Mouse (Mus musculus): Measurements from ENCODE around the gene Sdk1. TPM values are rescaled to one million over a fixed set of nuclear protein-coding genes. Genes with fewer than 3 reads are reported as not detected.
A peak's percentile ranks its signal among the peaks of the same experiment; 100 is the strongest.

The Sdk1 gene
- total and polyA plus RNA-seq, 2 experiments from 2014 or later = 0.59 to 8.4 TPM

DNA sequence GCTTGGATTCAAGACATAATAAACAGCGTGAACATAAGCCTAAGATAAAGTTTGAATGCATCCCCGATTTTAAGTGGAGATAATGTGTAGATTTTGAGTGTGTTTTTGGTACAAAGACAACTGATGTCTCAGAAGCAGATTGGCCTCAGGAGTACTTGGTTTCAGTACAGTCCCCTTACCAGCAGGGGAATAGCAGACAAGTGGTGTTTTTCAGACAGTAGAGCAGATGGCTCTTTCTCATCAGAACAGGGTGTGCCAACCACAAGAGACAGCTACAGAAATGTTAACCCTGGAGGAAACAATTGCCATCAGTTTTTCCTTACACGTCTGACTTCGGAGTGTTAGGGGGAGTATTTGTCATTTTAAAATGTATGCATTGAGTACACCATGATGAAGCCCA is 83.6 kb downstream of the Sdk1 start:
- DNase-seq (ENCODE audit: low spot score) = no peak
- WGBS = 64% methylated on average over 4 of the region's 4 CpGs
- H3K9me3 ChIP-seq (replicated peaks; ENCODE audit: control insufficient read depth, low read length) = no peaks in the 10 kb centered on the region
- no peak for TF ChIP-seq EP300 (IDR thresholded peaks at IDR 0.05; ENCODE audit: low read depth)
- no peak for TF ChIP-seq CTCF (IDR thresholded peaks at IDR 0.05; ENCODE audit: low read depth)
- no peak for ATAC-seq (ENCODE audit: insufficient read depth, low read depth)
- H3K4me3 ChIP-seq (ENCODE audit: low read depth, low read length) = no peak overlapping the region
- no peaks in the 10 kb centered on the region for H3K27me3 ChIP-seq (ENCODE audit: control insufficient read depth, insufficient read depth, low read length)
- no peaks in the 10 kb centered on the region for H3K4me1 ChIP-seq (ENCODE audit: control insufficient read depth, insufficient read depth)
- H3K9ac ChIP-seq (replicated peaks; ENCODE audit: low read depth, low read length) = no peak overlapping the region
- H3K27ac ChIP-seq (ENCODE audit: low read depth) = no peak overlapping the region
- no peak overlapping the region for H3K4me2 ChIP-seq (ENCODE audit: low read depth, low read length)
- H3K36me3 ChIP-seq (replicated peaks; ENCODE audit: control insufficient read depth, insufficient read depth, low read length) = no peaks in the 10 kb centered on the region

DNA sequence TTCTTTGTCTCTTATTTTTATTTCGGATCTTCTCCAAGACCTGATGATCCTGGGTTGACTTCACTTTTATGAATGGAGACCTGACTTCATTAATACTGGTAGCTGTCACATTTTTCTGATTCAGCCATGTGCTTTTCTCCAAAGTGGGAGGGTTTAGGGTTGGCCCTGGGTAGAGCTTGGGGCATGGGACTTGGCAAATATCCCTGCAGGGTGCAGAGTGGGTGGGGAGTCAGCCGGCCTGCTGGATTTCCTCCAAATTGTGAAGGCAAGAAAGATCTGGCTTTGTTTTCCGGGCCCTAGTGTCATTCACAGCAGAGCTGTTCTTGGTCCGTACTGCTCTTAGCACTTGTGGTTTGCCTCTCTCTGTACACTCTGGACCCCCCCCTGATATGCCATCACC is 103.1 kb downstream of the Sdk1 start:
- no peaks in the 10 kb centered on the region for H3K36me3 ChIP-seq (replicated peaks; ENCODE audit: control insufficient read depth, insufficient read depth, low read length)
- ATAC-seq (ENCODE audit: insufficient read depth, low read depth) (no peak; the same call in 1 of the 2 replicates), DNase-seq (ENCODE audit: low spot score) (peak; percentile 39)
- H3K4me2 ChIP-seq (ENCODE audit: low read depth, low read length) = no peak overlapping the region
- H3K9me3 ChIP-seq (replicated peaks; ENCODE audit: control insufficient read depth, low read length) = no peaks in the 10 kb centered on the region; the same call in 1 of the 2 replicates
- H3K27ac ChIP-seq (ENCODE audit: low read depth) = no peak overlapping the region
- no peak overlapping the region for H3K4me3 ChIP-seq (ENCODE audit: low read depth, low read length)
- TF ChIP-seq EP300 (IDR thresholded peaks at IDR 0.05; ENCODE audit: low read depth) = no peak
- no peaks in the 10 kb centered on the region for H3K27me3 ChIP-seq (ENCODE audit: control insufficient read depth, insufficient read depth, low read length)
- peaks cover 13% of the 10 kb centered on the region for H3K4me1 ChIP-seq (ENCODE audit: control insufficient read depth, insufficient read depth)
- WGBS = 31% methylated on average over 4 of the region's 4 CpGs
- no peak overlapping the region for H3K9ac ChIP-seq (replicated peaks; ENCODE audit: low read depth, low read length)

DNA sequence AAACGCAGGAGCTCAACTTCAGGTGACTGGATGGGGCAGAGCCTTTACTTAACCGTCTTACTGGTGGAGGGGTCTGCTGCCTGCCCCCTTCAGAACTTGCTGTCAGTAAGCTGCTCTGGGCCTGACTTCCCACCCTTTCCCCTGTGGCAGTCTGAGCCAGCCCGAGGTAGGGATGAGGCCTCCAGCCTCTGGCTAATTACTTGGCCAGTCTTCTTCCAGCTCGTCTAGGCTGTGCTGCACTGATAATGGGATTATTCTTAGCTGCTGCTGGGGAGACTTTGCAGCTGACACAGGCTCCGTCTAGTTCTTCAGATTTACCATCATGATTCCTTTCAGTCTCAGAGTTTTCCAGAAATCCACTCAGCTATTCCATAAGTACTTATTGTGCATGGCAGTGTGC is 104.2 kb downstream of the Sdk1 start:
- H3K4me1 ChIP-seq (ENCODE audit: control insufficient read depth, insufficient read depth) = peaks cover 13% of the 10 kb centered on the region
- H3K9ac ChIP-seq (replicated peaks; ENCODE audit: low read depth, low read length) = no peak overlapping the region
- no peak for DNase-seq (ENCODE audit: low spot score)
- no peak overlapping the region for H3K4me3 ChIP-seq (ENCODE audit: low read depth, low read length)
- ATAC-seq (ENCODE audit: insufficient read depth, low read depth) = no peak
- no peaks in the 10 kb centered on the region for H3K27me3 ChIP-seq (ENCODE audit: control insufficient read depth, insufficient read depth, low read length)
- H3K36me3 ChIP-seq (replicated peaks; ENCODE audit: control insufficient read depth, insufficient read depth, low read length) = no peaks in the 10 kb centered on the region
- 35% methylated on average over 5 of the region's 5 CpGs for WGBS
- no peaks in the 10 kb centered on the region; the same call in 1 of the 2 replicates for H3K9me3 ChIP-seq (replicated peaks; ENCODE audit: control insufficient read depth, low read length)
- TF ChIP-seq EP300 (IDR thresholded peaks at IDR 0.05; ENCODE audit: low read depth) (no peak), CTCF (IDR thresholded peaks at IDR 0.05; ENCODE audit: low read depth) (no peak)
- no peak overlapping the region for H3K27ac ChIP-seq (ENCODE audit: low read depth)
- H3K4me2 ChIP-seq (ENCODE audit: low read depth, low read length) = no peak overlapping the region

DNA sequence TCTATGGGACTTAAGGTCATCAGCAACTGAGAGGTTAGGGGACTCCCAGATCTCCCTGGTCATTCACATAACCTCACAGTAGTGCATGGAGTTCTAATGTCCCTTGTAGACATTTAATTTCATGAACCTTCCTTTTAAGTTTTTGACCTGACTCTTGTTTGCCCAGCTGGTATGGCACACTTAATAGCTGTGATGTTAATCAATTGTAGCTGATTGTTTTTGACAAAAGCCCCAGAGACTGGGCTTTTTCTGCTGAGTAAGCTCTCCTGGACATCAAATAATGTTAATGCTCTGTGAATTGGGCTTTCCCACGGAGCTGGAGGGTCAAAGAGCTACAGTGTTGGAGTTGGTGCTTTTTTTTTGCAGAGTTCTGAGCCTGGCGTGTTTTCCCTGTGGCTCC is 121.4 kb downstream of the Sdk1 start:
- 68% methylated on average over 2 of the region's 2 CpGs for WGBS
- H3K4me2 ChIP-seq (ENCODE audit: low read depth, low read length) = no peak overlapping the region

DNA sequence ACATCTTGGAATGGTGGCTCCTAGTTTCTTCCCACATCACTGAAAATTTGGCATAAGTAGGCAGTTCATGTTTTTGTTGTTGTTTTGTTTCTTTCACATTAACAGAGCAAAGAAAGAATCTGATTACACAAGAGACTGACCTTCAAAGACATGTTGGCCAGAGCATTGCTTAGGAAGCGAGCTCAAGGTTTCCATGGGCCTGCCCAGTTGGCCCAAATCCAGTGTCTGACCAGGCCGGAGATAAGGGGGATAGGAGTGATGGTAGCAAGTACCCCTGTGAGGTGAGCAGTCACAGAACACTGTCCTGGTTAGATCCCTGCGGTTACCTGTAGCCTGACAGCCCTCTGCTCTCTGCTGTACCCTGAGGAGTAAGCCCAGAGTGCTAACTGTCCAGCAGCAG is 122.7 kb downstream of the Sdk1 start:
- DNase-seq (ENCODE audit: low spot score) (no peak), ATAC-seq (ENCODE audit: insufficient read depth, low read depth) (no peak)
- Histone ChIP-seq H3K9ac (replicated peaks; ENCODE audit: low read depth, low read length) (no peak overlapping the region), H3K27ac (ENCODE audit: low read depth) (no peak overlapping the region), H3K4me3 (ENCODE audit: low read depth, low read length) (no peak overlapping the region), H3K4me2 (ENCODE audit: low read depth, low read length) (no peak overlapping the region), H3K36me3 (replicated peaks; ENCODE audit: control insufficient read depth, insufficient read depth, low read length) (no peaks in the 10 kb centered on the region), H3K4me1 (ENCODE audit: control insufficient read depth, insufficient read depth) (peaks cover 8% of the 10 kb centered on the region; the same call in 1 of the 2 replicates), H3K9me3 (replicated peaks; ENCODE audit: control insufficient read depth, low read length) (no peaks in the 10 kb centered on the region), H3K27me3 (ENCODE audit: control insufficient read depth, insufficient read depth, low read length) (no peaks in the 10 kb centered on the region)
- TF ChIP-seq EP300 (IDR thresholded peaks at IDR 0.05; ENCODE audit: low read depth) (no peak), CTCF (IDR thresholded peaks at IDR 0.05; ENCODE audit: low read depth) (no peak)
- 46% methylated on average over 3 of the region's 3 CpGs for WGBS

More for the DNA sequence above, 121.4 kb downstream of the Sdk1 start:
- no peaks in the 10 kb centered on the region for H3K9me3 ChIP-seq (replicated peaks; ENCODE audit: control insufficient read depth, low read length)
- no peaks in the 10 kb centered on the region for H3K36me3 ChIP-seq (replicated peaks; ENCODE audit: control insufficient read depth, insufficient read depth, low read length)
- H3K27me3 ChIP-seq (ENCODE audit: control insufficient read depth, insufficient read depth, low read length) = no peaks in the 10 kb centered on the region
- TF ChIP-seq CTCF (IDR thresholded peaks at IDR 0.05; ENCODE audit: low read depth) = no peak
- TF ChIP-seq EP300 (IDR thresholded peaks at IDR 0.05; ENCODE audit: low read depth) = no peak
- DNase-seq (ENCODE audit: low spot score) = no peak
- no peak overlapping the region for H3K27ac ChIP-seq (ENCODE audit: low read depth)
- no peak overlapping the region for H3K9ac ChIP-seq (replicated peaks; ENCODE audit: low read depth, low read length)
- H3K4me3 ChIP-seq (ENCODE audit: low read depth, low read length) = no peak overlapping the region
- ATAC-seq (ENCODE audit: insufficient read depth, low read depth) = no peak
- no peaks in the 10 kb centered on the region for H3K4me1 ChIP-seq (ENCODE audit: control insufficient read depth, insufficient read depth)

DNA sequence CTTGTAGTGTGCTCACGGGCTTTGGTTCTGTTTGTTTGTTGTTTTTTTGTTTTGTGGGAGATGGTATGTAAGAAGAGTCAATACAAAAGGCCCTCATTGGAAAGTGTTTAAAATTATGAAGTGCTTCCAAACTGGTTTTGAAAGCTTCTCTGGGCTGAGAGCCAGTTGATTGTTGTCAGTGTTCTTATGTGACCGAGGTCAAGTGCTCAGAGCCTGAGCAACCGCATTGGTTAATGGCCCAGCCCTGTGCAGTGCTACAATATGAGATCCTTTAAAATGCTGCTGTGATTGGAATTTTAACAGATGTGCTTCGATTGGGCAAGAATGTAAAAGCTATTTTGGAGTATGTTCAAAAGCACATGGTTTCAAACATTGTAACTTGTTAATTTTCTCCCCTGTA is 127.3 kb downstream of the Sdk1 start:
- H3K36me3 ChIP-seq (replicated peaks; ENCODE audit: control insufficient read depth, insufficient read depth, low read length) = no peaks in the 10 kb centered on the region
- ATAC-seq (ENCODE audit: insufficient read depth, low read depth) (no peak), DNase-seq (ENCODE audit: low spot score) (no peak)
- TF ChIP-seq EP300 (IDR thresholded peaks at IDR 0.05; ENCODE audit: low read depth) (no peak), CTCF (IDR thresholded peaks at IDR 0.05; ENCODE audit: low read depth) (no peak)
- no peaks in the 10 kb centered on the region for H3K27me3 ChIP-seq (ENCODE audit: control insufficient read depth, insufficient read depth, low read length)
- no peak overlapping the region for H3K4me3 ChIP-seq (ENCODE audit: low read depth, low read length)
- H3K4me1 ChIP-seq (ENCODE audit: control insufficient read depth, insufficient read depth) = peaks cover 10% of the 10 kb centered on the region; the same call in 1 of the 2 replicates
- H3K4me2 ChIP-seq (ENCODE audit: low read depth, low read length) = no peak overlapping the region
- WGBS = 30% methylated on average over 4 of the region's 4 CpGs
- no peaks in the 10 kb centered on the region for H3K9me3 ChIP-seq (replicated peaks; ENCODE audit: control insufficient read depth, low read length)
- no peak overlapping the region for H3K27ac ChIP-seq (ENCODE audit: low read depth)
- H3K9ac ChIP-seq (replicated peaks; ENCODE audit: low read depth, low read length) = no peak overlapping the region

Data from heart, postnatal 0 days (tissue).